Mouse (Mus musculus) spleen, adult 18-20 months (tissue): ENCODE measurements at regions not wholly inside any gene's neighbourhood (a gene's known extent, or its start where the extent isn't known, plus 50 kb on each side); places are given as distances from the start of the nearest gene placed in this dataset.
"Not testable (repeated sequence)": the region's sequence is repeated elsewhere in the genome, so short reads cannot be mapped to it uniquely, and the experiment has no call there.

ENCODE experiments used
- DNase-seq, 2 experiments: peaks; one replicate each; pipeline ENCODE4 v3.0.0; 2022; ENCODE audit warnings: mixed read lengths in 2 of 2

DNA sequence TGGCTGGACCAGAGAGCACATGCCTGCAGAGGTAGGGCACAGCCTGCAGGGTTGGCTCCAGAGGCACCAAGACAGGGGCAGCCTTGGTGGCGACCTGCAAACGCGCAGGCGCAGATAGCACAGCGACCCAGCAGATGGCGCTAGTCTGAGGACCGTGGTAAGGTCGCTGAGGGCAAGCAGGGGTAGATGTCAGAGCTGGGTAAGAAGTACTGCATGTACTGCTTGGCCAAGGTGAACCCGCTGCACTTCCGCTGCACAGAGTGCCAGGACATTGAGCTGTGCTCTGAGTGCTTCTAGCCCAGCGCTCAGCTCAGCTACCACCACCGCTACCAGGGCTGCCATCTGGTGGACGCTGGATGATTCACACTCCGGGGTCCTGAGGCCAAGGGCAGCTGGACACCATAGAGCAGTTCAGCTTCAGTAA, 68.3 kb downstream of the Hsp90b1 start:
- peak; percentile 80 to 82 for DNase-seq

DNA sequence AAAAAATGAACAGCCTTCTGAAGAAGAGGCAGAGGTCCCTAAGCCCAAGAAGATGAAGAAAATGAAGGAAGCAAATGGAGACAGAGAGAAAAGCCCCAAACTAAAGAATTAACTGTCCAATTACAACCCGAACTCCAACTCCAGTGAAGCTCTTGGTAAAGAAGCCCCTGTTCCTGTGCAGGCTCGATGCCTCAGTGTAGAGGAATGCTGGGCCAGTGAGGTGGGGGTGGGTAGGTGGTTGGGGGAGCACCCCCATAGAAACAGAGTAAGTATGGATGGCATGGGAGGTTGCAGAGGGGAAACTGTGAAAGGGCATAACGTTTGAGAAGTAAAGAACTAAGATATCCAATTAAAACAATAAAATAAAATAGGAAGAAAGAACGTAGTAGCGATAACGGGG, 68.8 kb downstream of the Hsp90b1 start:
- not testable (repeated sequence) for DNase-seq

DNA sequence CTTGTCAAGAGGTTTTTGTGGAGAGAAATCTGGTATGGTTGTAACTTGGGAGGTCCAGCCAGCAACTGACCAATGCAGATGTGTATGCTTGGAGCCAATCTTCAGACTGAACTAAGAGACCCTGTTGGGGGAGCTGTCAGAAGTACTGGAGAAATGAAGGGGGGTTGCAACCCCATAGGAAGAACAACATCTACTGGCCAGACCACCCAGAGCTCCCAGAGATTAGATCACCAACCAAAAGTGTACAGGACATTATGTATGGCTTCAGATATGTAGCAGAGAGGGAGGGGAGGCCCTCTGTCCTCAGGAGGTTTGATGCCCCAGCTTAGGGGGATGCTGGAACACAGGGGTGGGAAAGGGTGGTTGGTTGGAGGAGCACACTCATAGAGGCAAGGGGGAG, 78.6 kb downstream of the Hsp90b1 start:
- not testable (repeated sequence) for DNase-seq

- not testable (repeated sequence) for DNase-seq
These were observed 87.2 kb downstream of the Hsp90b1 start for GRCm38 (mm10) chr10:86617958-86618664.

GRCm38 (mm10) chr10:86612341-86612740, 93.0 kb downstream of the Hsp90b1 start:
- not testable (repeated sequence) for DNase-seq

- not testable (repeated sequence) for DNase-seq
These were observed 95.3 kb downstream of the Hsp90b1 start for GRCm38 (mm10) chr10:86610027-86610426.

DNA sequence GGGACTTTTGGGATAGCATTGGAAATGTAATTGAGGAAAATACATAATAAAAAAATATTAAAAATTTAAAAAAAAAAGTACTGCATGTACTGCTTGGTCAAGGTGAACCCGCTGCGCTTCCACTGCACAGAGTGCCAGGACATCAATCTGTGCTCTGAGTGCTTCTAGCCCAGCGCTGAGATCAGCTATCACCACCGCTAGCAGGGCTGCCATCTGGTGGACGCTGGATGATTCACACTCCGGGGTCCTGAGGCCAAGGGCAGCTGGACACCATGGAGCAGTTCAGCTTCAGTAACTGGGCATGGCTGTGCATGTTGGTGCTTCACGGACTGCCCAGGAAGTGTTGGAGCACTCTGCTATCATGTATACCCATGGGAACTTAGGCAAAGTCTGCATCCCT, 102.1 kb upstream of the Syn3 start:
- DNase-seq = not testable (repeated sequence)

- DNase-seq = not testable (repeated sequence)
These were observed 101.3 kb upstream of the Syn3 start for GRCm38 (mm10) chr10:86599991-86600390.

GRCm38 (mm10) chr10:86590211-86590610, 91.5 kb upstream of the Syn3 start:
- not testable (repeated sequence) for DNase-seq

DNA sequence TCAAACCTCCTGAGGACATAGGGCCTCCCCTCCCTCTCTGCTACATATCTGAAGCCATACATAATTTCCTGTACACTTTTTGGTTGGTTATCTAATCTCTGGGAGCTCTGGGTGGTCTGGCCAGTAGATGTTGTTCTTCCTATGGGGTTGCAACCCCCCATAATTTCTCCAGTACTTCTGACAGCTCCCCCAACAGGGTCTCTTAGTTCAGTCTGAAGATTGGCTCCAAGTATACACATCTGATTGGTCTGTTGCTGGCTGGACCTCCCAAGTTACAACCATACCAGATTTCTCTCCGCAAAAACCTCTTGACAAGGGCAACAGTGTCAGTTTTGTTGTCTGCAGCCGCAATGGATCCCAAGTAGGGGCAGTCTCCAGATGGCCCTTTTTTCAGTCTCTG, 68.2 kb upstream of the Syn3 start:
- not testable (repeated sequence) for DNase-seq

- DNase-seq = peak in 1 of 2 experiments; percentile 12
These were observed 57.1 kb upstream of the Syn3 start for GRCm38 (mm10) chr10:86555843-86556242.
